Mouse (Mus musculus): ENCODE results near the gene Speg.

GRCm38 (mm10) chr1:75357261-75357660, 17.8 kb upstream of the Speg start:
- no peak for TF ChIP-seq CTCF (IDR thresholded peaks at IDR 0.05; ENCODE audit: insufficient read depth, low read length)
- TF ChIP-seq POLR2A (IDR thresholded peaks at IDR 0.05; ENCODE audit: borderline replicate concordance, extremely low read depth, low read depth, low read length), result no peak
